Mouse (Mus musculus): ENCODE measurements around the gene Cox19.

GRCm38 (mm10) chr5:139374841-139375240 is 23.6 kb upstream of the Cox19 start:
- no peak for TF ChIP-seq GATA1 (IDR thresholded peaks at IDR 0.05; ENCODE audit: borderline replicate concordance, low read length)
- no peak for TF ChIP-seq FLI1 (IDR thresholded peaks at IDR 0.05; ENCODE audit: low read length)
